Mouse (Mus musculus): ENCODE measurements around the gene Tmem256.

The Tmem256 gene

GRCm38 (mm10) chr11:69837952-69838713 lies at the start of gene Tmem256:
Gene Tmem256, plus strand, starts transcription at chr11:69838514.
- DNase-seq = peak; percentile 98 to 99

GRCm38 (mm10) chr11:69789431-69789830 lies 48.9 kb upstream of the Tmem256 start:
- DNase-seq = no peak

- no peak for DNase-seq
Measured at GRCm38 (mm10) chr11:69791420-69791819, 46.9 kb upstream of the Tmem256 start.

GRCm38 (mm10) chr11:69793429-69793828 lies 44.9 kb upstream of the Tmem256 start:
- DNase-seq = no peak

GRCm38 (mm10) chr11:69795168-69795982 lies 42.9 kb upstream of the Tmem256 start, which contains the start of gene Chrnb1:
Gene Chrnb1, minus strand, starts transcription at chr11:69795943.
- peak; percentile 94 to 96 for DNase-seq

GRCm38 (mm10) chr11:69795983-69796435 lies 42.3 kb upstream of the Tmem256 start:
- DNase-seq = peak in 1 of 2 experiments; percentile 44

GRCm38 (mm10) chr11:69797924-69798323 lies 40.4 kb upstream of the Tmem256 start:
- DNase-seq = no peak

GRCm38 (mm10) chr11:69799394-69800137 lies 38.7 kb upstream of the Tmem256 start:
- DNase-seq = peak; percentile 64 to 67

- peak; percentile 90 to 92 for DNase-seq
Measured at GRCm38 (mm10) chr11:69800138-69800391, 38.2 kb upstream of the Tmem256 start.

GRCm38 (mm10) chr11:69800392-69801197 lies 37.7 kb upstream of the Tmem256 start:
- peak; percentile 87 to 90 for DNase-seq

- peak; percentile 43 to 56 for DNase-seq
Measured at GRCm38 (mm10) chr11:69801379-69801977, 36.8 kb upstream of the Tmem256 start, which contains the start of gene Fgf11. Gene Fgf11, minus strand, starts transcription at chr11:69801857.

GRCm38 (mm10) chr11:69802648-69803105 lies 35.6 kb upstream of the Tmem256 start:
- DNase-seq = peak; percentile 90 to 96

- peak in 1 of 2 experiments; percentile 31 for DNase-seq
Measured at GRCm38 (mm10) chr11:69803328-69803727, 35.0 kb upstream of the Tmem256 start.

GRCm38 (mm10) chr11:69803786-69804651 lies 34.3 kb upstream of the Tmem256 start:
- DNase-seq = peak; percentile 68 to 70

- peak in 1 of 2 experiments; percentile 45 for DNase-seq
Measured at GRCm38 (mm10) chr11:69804652-69804940, 33.7 kb upstream of the Tmem256 start.

GRCm38 (mm10) chr11:69804972-69805909 lies 33.1 kb upstream of the Tmem256 start, which contains the start of gene Tmem102:
Gene Tmem102, minus strand, starts transcription at chr11:69805624.
- DNase-seq = no peak

- DNase-seq = no peak
Measured at GRCm38 (mm10) chr11:69806378-69806777, 31.9 kb upstream of the Tmem256 start.

- DNase-seq = no peak
Measured at GRCm38 (mm10) chr11:69807641-69808040, 30.7 kb upstream of the Tmem256 start.

GRCm38 (mm10) chr11:69810280-69810679 lies 28.0 kb upstream of the Tmem256 start:
- DNase-seq = no peak
